Mouse (Mus musculus): Measurements from ENCODE around the gene Agrp. TPM values are rescaled to one million over a fixed set of nuclear protein-coding genes. Genes with fewer than 3 reads are reported as not detected.

The Agrp gene
- total RNA-seq, 2 experiments from 2014 or later = not detected

GRCm38 (mm10) chr8:105517346-105517745 is 119.8 kb downstream of the Agrp start:
- no peak for DNase-seq

Small RNA genes within 50 kb of the gene (microRNA-seq; reads per million reads assigned to microRNA genes)
- gene Mir1966 = 1.0 to 1.4 reads per million in 2 experiments

Other genes starting within 250 kb of the Agrp start
- gene Kctd19, start 223.9 kb downstream of the Agrp start, total RNA-seq (2021) = not detected
- under 1 TPM; 0.50 to 0.93 TPM for gene Lrrc36, start 223.8 kb downstream of the Agrp start, total RNA-seq (2021)
- gene Tppp3, start 165.9 kb downstream of the Agrp start, total RNA-seq (2021) = 10 to 100 TPM; 44.4 to 46.1 TPM
- gene Zdhhc1, start 140.5 kb downstream of the Agrp start, total RNA-seq (2021) = 10 to 100 TPM; 14.6 to 15.9 TPM
- gene Hsd11b2, start 118.6 kb downstream of the Agrp start, total RNA-seq (2021) = under 1 TPM; 0.43 to 0.52 TPM
- 10 to 100 TPM; 58.2 to 59.5 TPM for gene Atp6v0d1, start 71.3 kb downstream of the Agrp start, total RNA-seq (2021)
- 10 to 100 TPM; 51.1 to 51.5 TPM for gene Ripor1, start 32.1 kb downstream of the Agrp start, total RNA-seq (2021)
- gene Ctcf, start 825 bp downstream of the Agrp start, total RNA-seq (2021) = 10 to 100 TPM; 59.1 to 63.2 TPM
- under 1 TPM; 0.41 TPM for gene Carmil2, start 48.9 kb upstream of the Agrp start, total RNA-seq (2021)
- gene Acd, start 63.7 kb upstream of the Agrp start, total RNA-seq (2021) = 10 to 100 TPM; 23.0 to 25.6 TPM
- 1 to 10 TPM; 5.9 to 6.2 TPM for gene Pard6a, start 63.8 kb upstream of the Agrp start, total RNA-seq (2021)
- gene 4933405L10Rik, start 70.3 kb upstream of the Agrp start, total RNA-seq (2021) = not detected
- gene Enkd1, start 70.8 kb upstream of the Agrp start, total RNA-seq (2021) = 1 to 10 TPM; 5.4 to 6.8 TPM
- gene Gfod2, start 121.3 kb upstream of the Agrp start, total RNA-seq (2021) = 1 to 10 TPM; 4.6 to 4.9 TPM
- gene Ranbp10, start 190.0 kb upstream of the Agrp start, total RNA-seq (2021) = 10 to 100 TPM; 22.3 to 23.1 TPM
- not detected for gene Tsnaxip1, start 190.3 kb upstream of the Agrp start, total RNA-seq (2021)
- gene Cenpt, start 215.9 kb upstream of the Agrp start, total RNA-seq (2021) = 10 to 100 TPM; 16.8 to 18.4 TPM
- 10 to 100 TPM; 26.4 to 29.3 TPM for gene Thap11, start 217.7 kb upstream of the Agrp start, total RNA-seq (2021)
- gene Nutf2, start 223.2 kb upstream of the Agrp start, total RNA-seq (2021) = 10 to 100 TPM; 44.7 to 45.7 TPM
- 10 to 100 TPM; 34.0 to 34.8 TPM for gene Edc4, start 243.5 kb upstream of the Agrp start, total RNA-seq (2021)

All from heart, postnatal 4 days (tissue).